8 mouse cellular contexts compared by ENCODE assay signal in genomic region chr7:126759050-126759671, GRCm38 (mm10). TPM values are rescaled to one million over a fixed set of nuclear protein-coding genes. Genes with fewer than 3 reads are reported as not detected.
DNase-seq lines count a peak whose midpoint lies in the region; ATAC-seq lines count a peak whose summit lies in the region.

Gene Mapk3 (plus strand): TSS chr7:126759601.

- no peaks in the 10 kb centered on the region for H3K9me3 ChIP-seq in embryonic facial prominence, embryonic 12.5 days
- H3K9me3 ChIP-seq in limb, embryonic 10.5 days (replicated peaks) = no peaks in the 10 kb centered on the region
- no peaks in the 10 kb centered on the region for H3K9me3 ChIP-seq in midbrain, embryonic 12.5 days

- H3K27ac ChIP-seq in embryonic facial prominence, embryonic 12.5 days = peak within 1 kb of the TSS; percentile 86
- peak within 1 kb of the TSS; percentile 96 for H3K27ac ChIP-seq in limb, embryonic 10.5 days
- H3K27ac ChIP-seq in midbrain, embryonic 12.5 days (replicated peaks) = peak within 1 kb of the TSS; percentile 80

- DNase-seq in 3T3-L1 (ENCODE audit: low read depth, low spot score) = peak; percentile 83
- peak; percentile 90 to 94 for DNase-seq in adrenal gland, postnatal 36 days
- DNase-seq in heart, adult 11 months = peak; percentile 99
- DNase-seq in kidney, adult 11 months = peak; percentile 90
- DNase-seq in limb, embryonic 10.5 days (ENCODE audit: low spot score) = peak; percentile 93
- peak; percentile 83 for DNase-seq in skeletal muscle tissue, adult 2 months (ENCODE audit: low read depth, low spot score)

- no peaks in the 10 kb centered on the region for H3K27me3 ChIP-seq in embryonic facial prominence, embryonic 12.5 days
- no peaks in the 10 kb centered on the region for H3K27me3 ChIP-seq in limb, embryonic 10.5 days (ENCODE audit: low read depth, poor library complexity, severe bottlenecking)
- no peaks in the 10 kb centered on the region for H3K27me3 ChIP-seq in midbrain, embryonic 12.5 days

- peaks cover 27% of the 10 kb centered on the region for H3K4me1 ChIP-seq in embryonic facial prominence, embryonic 12.5 days
- H3K4me1 ChIP-seq in limb, embryonic 10.5 days = peaks cover 55% of the 10 kb centered on the region
- peaks cover 32% of the 10 kb centered on the region for H3K4me1 ChIP-seq in midbrain, embryonic 12.5 days

- H3K4me2 ChIP-seq in embryonic facial prominence, embryonic 12.5 days (replicated peaks) = peak within 1 kb of the TSS; percentile 88
- H3K4me2 ChIP-seq in midbrain, embryonic 12.5 days (replicated peaks) = peak within 1 kb of the TSS; percentile 88

- WGBS in embryonic facial prominence, embryonic 12.5 days = 2% methylated on average over 22 of the region's 38 CpGs
- under 1% methylated on average over 31 of the region's 38 CpGs for WGBS in limb, embryonic 10.5 days
- WGBS in midbrain, embryonic 12.5 days = 0% methylated on average over 22 of the region's 38 CpGs

- H3K9ac ChIP-seq in embryonic facial prominence, embryonic 12.5 days = peak within 1 kb of the TSS; percentile 87
- peak within 1 kb of the TSS; percentile 78 for H3K9ac ChIP-seq in midbrain, embryonic 12.5 days (replicated peaks)

- peak within 1 kb of the TSS; percentile 77 for H3K4me3 ChIP-seq in embryonic facial prominence, embryonic 12.5 days
- peak within 1 kb of the TSS; percentile 89 for H3K4me3 ChIP-seq in limb, embryonic 10.5 days
- H3K4me3 ChIP-seq in midbrain, embryonic 12.5 days = peak within 1 kb of the TSS; percentile 70

- no peak for ATAC-seq in embryonic facial prominence, embryonic 12.5 days (ENCODE audit: insufficient number of reproducible peaks, insufficient read depth, low FRiP score, low TSS enrichment)
- peak; percentile 81 for ATAC-seq in midbrain, embryonic 12.5 days (ENCODE audit: low FRiP score, low read depth)

- H3K36me3 ChIP-seq in embryonic facial prominence, embryonic 12.5 days = peaks cover 14% of the 10 kb centered on the region
- H3K36me3 ChIP-seq in limb, embryonic 10.5 days = peaks cover 31% of the 10 kb centered on the region
- H3K36me3 ChIP-seq in midbrain, embryonic 12.5 days = peaks cover 10% of the 10 kb centered on the region

RNA-seq across cellular contexts. Expression of gene Mapk3, which starts in this region (rescaled TPM):
- 100 to 1,000 TPM; 129 to 150 TPM for total RNA-seq in adrenal gland, postnatal 36 days (2021)
- polyA plus RNA-seq in embryonic facial prominence, embryonic 12.5 days (2016; fragmentation: Nextera tagmentation; extraction: Ambion mirVana) = 52.2 and 54.5 TPM in 2 replicates
- polyA plus RNA-seq in limb, embryonic 10.5 days (2016; fragmentation: Nextera tagmentation; extraction: Ambion mirVana) = 47.3 and 55.9 TPM in 2 replicates
- 56.1 and 58.0 TPM in 2 replicates for polyA plus RNA-seq in midbrain, embryonic 12.5 days (2016; fragmentation: Nextera tagmentation; extraction: Ambion mirVana)
